Mouse (Mus musculus): ENCODE measurements around the gene Aatf.

- TF ChIP-seq POLR2A (IDR thresholded peaks at IDR 0.05; ENCODE audit: control insufficient read depth, low read depth, low read length) (no peak), CTCF (IDR thresholded peaks at IDR 0.05; ENCODE audit: control insufficient read depth, insufficient read depth, insufficient replicate concordance, low read depth, low read length) (no peak)
Observed at GRCm38 (mm10) chr11:84523321-84523831, 10.1 kb upstream of the Aatf start.
